Mouse (Mus musculus): ENCODE results near the gene Mfsd13b.

DNA sequence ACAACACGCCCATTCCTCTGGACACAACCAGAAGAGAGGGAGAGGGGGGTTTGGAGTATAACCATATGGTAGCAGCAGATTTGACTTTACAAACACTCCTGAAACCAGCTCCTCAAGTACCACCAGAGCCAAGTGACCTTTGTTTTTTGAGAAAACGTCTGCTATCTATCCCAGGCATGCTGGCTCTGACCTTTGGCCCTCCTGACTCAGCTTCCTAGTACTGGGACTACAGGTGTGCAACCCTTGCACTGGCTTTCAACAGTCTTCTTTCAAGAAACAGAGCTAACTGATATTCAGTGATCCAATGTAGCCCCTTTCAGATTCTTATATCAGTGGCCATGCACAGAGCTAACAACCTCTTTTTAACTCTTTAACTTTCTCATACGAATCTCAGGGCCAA is 20.4 kb upstream of the Mfsd13b start:
- TF ChIP-seq CTCF (IDR thresholded peaks at IDR 0.05) (no peak), EP300 (IDR thresholded peaks at IDR 0.05) (no peak)
